Mouse (Mus musculus): ENCODE data around the gene Hist1h2bk.

GRCm38 (mm10) chr13:22009642-22010041 is 26.0 kb upstream of the Hist1h2bk start, which contains the start of gene Prss16:
- TF ChIP-seq MAX (IDR thresholded peaks at IDR 0.05; ENCODE audit: low read depth) (no peak), SRF (IDR thresholded peaks at IDR 0.05; ENCODE audit: control insufficient read depth, insufficient read length, low read depth) (no peak), TCF12 (IDR thresholded peaks at IDR 0.05; ENCODE audit: insufficient read depth, poor library complexity, severe bottlenecking) (no peak), TCF3 (IDR thresholded peaks at IDR 0.05; ENCODE audit: insufficient read length, low read depth) (no peak), POLR2A (IDR thresholded peaks at IDR 0.05; ENCODE audit: insufficient read length, low read depth) (no peak), CEBPB (IDR thresholded peaks at IDR 0.05; ENCODE audit: insufficient read depth, poor library complexity, severe bottlenecking) (no peak), MYOG (IDR thresholded peaks at IDR 0.05; ENCODE audit: control insufficient read depth in 1 of 3, insufficient read depth in 1 of 3, insufficient read length in 2 of 3, low read depth in 2 of 3) (no peak), MYOD1 (IDR thresholded peaks at IDR 0.05; ENCODE audit: control insufficient read depth in 1 of 3, insufficient read length in 2 of 3, low read depth in 2 of 3) (no peak), POLR2AphosphoS2 (IDR thresholded peaks at IDR 0.05; ENCODE audit: insufficient read length, low read depth) (no peak), E2F4 (IDR thresholded peaks at IDR 0.05; ENCODE audit: insufficient read depth) (no peak)

Data from myocyte (in vitro differentiated cells).